Mouse (Mus musculus) stomach, postnatal 0 days (tissue): ENCODE measurements around the gene Dync2li1.

Experiments used
- CTCF ChIP-seq: IDR thresholded peaks from 2 replicates; pipeline ENCODE4 v1.5.1; 2016; ENCODE audit warnings: antibody characterized with exemption, low read depth, mild to moderate bottlenecking, moderate library complexity
- EP300 ChIP-seq: optimal IDR thresholded peaks from 2 replicates; pipeline ENCODE3; 2016; ENCODE audit warnings: antibody characterized with exemption

DNA sequence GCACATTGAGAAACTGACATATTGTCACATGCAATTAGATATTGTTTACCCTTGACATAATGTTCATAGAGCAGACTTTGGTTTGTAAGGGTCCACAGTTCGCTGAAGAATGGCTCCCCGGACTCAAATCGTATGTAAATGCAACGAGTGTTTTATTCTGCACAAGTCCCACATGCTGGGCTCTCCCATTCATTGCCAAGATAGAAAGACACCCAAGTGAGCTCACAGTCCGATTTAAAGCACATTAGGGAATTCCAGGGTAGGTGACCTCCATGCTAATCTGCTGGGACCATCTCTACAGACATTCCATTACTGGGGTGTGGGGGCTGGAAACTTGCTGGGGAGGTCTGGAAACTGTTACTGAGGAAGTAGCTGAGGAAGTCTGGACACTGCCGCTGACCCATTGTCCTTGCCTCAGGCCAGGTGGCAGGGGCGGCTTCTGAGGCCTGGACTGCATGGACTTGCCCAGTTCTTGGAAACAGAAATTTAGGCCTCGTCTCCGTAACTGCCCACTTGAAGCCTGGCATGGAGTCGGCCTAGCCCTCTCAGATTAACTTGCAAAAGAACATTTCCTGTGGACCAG is 13.6 kb downstream of the Dync2li1 start:
- TF ChIP-seq EP300, result no peak
- no peak for TF ChIP-seq CTCF
